Mouse (Mus musculus): Measurements from ENCODE around the gene Cyb5b.

Cyb5b gene

GRCm38 (mm10) chr8:107226183-107226582 is 75.7 kb downstream of the Cyb5b start:
- no peak for DNase-seq (ENCODE audit: low spot score in 2 of 2)

GRCm38 (mm10) chr8:107227011-107227626 is 76.7 kb downstream of the Cyb5b start:
- no peak for DNase-seq (ENCODE audit: low spot score in 2 of 2)

GRCm38 (mm10) chr8:107233251-107233650 is 82.8 kb downstream of the Cyb5b start:
- DNase-seq (ENCODE audit: low spot score in 2 of 2) = no peak

- DNase-seq (ENCODE audit: low spot score in 2 of 2) = no peak
Measured at GRCm38 (mm10) chr8:107233718-107234117, 83.3 kb downstream of the Cyb5b start.
